Mouse (Mus musculus): Measurements from ENCODE around the gene Ppp1r15b.

DNA sequence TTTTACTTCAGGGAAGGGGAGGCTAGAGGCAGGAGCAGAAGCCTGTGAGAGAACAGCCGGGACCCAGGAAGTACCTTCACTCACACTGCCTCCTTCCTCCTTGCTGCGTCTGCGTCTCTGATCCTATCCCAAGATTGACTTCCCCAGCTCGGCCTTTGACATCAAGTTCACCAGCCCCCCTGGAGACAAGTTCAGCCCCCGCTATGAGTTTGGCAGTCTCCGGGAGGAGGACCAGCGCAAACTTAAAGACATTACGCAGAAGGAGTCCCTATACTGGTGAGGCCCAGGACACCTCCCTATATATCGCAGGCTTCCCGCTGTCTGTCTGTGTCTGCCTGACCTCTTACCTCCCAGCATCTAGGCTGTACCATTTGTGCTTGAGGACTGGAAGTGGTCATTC, 44.1 kb upstream of the Ppp1r15b start:
- TF ChIP-seq CTCF (IDR thresholded peaks at IDR 0.05; ENCODE audit: low read depth, low read length) (no peak), POLR2A (IDR thresholded peaks at IDR 0.05; ENCODE audit: borderline replicate concordance, low read depth, low read length) (no peak)
